Mouse (Mus musculus): ENCODE measurements around the gene Col8a2.

Col8a2 gene

DNA sequence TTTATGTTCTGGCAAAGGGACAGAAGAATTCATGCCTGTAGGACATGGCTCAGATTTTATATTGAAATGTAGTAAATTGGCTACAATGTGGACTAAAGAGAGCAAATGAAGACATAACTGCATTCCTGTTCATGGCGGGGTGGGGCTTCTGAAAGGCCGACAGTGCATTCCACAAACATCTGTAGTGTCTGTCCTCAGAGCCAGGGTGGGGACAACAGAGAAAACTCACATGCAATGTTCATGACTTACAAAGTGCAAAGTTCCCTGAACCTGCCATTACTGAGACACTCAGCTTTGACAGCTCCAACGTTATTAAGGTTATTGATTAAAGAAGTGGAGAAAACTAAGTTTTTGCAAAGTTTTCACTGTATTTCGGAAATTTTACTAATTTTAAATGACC, 56.9 kb downstream of the Col8a2 start:
- DNase-seq: no peak

DNA sequence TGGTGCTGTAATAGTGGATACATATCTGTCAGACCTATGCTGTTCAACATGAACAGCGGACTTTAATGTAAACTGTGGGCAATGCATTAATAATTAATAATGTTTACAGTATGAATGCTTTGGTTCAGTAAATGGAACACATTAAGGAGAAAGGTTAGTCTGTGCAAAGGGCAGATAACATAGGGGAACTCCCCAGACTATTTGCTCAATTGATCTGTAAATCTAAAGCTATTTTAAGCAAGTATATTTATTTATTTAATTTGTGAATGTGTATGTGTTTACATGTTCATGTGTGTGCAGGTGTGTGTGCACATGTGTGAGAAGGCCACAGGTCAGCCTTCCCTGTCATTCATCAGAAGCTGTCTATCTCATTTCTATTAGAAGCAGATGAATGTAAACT, 73.5 kb downstream of the Col8a2 start:
- DNase-seq: no peak

Data from right cerebral cortex, postnatal 14 days (tissue).